Mouse (Mus musculus): ENCODE results near the gene Casp8.
"Not testable (repeated sequence)": the region's sequence is repeated elsewhere in the genome, so short reads cannot be mapped to it uniquely, and the experiment has no call there.

Gene Casp8

GRCm38 (mm10) chr1:58891481-58892170 is 96.5 kb downstream of the Casp8 start:
- in situ Hi-C loops (cut with MboI; ENCODE audit: low sequenced_read_pairs) = not testable (repeated sequence)

GRCm38 (mm10) chr1:58892386-58892785 is 97.2 kb downstream of the Casp8 start:
- in situ Hi-C loops (cut with MboI; ENCODE audit: low sequenced_read_pairs) = not testable (repeated sequence)
